Mouse (Mus musculus) lung, adult 2 months (tissue): ENCODE measurements at regions not wholly inside any gene's neighbourhood (a gene's known extent, or its start where the extent isn't known, plus 50 kb on each side); places are given as distances from the start of the nearest gene placed in this dataset.
"Not testable (repeated sequence)": the region's sequence is repeated elsewhere in the genome, so short reads cannot be mapped to it uniquely, and the experiment has no call there.

Experiments
- CTCF ChIP-seq: fragments of 200-500 bp; IDR thresholded peaks from 2 replicates; pipeline ENCODE4 v1.5.1; 2011; ENCODE audit warnings: mild to moderate bottlenecking, low read length, control low read depth; ENCODE audit not compliant: insufficient read depth
- POLR2A ChIP-seq: fragments of 200-500 bp; IDR thresholded peaks from 2 replicates; pipeline ENCODE4 v1.6.1; 2011; ENCODE audit warnings: low read depth, mild to moderate bottlenecking, control low read depth, low read length, borderline replicate concordance; ENCODE audit errors: extremely low read depth

- TF ChIP-seq CTCF, POLR2A: not testable (repeated sequence)
Observed at GRCm38 (mm10) chr13:50934017-50934416, 166.7 kb upstream of the Spin1 start.
